Mouse (Mus musculus): ENCODE data around the gene Gm49320.
"Not testable (repeated sequence)": the region's sequence is repeated elsewhere in the genome, so short reads cannot be mapped to it uniquely, and the experiment has no call there.

The Gm49320 gene

GRCm38 (mm10) chr8:4226739-4227347 is 11.8 kb upstream of the Gm49320 start, which contains the start of gene Lrrc8e:
Gene Lrrc8e, plus strand, starts transcription at chr8:4226827.
- DNase-seq (ENCODE audit: low read depth): no peak

- no peak for DNase-seq (ENCODE audit: low read depth)
Measured at GRCm38 (mm10) chr8:4227919-4228318, 10.7 kb upstream of the Gm49320 start.

GRCm38 (mm10) chr8:4229784-4230183 is 8.9 kb upstream of the Gm49320 start:
- no peak for DNase-seq (ENCODE audit: low read depth)

GRCm38 (mm10) chr8:4230612-4231351 is 7.9 kb upstream of the Gm49320 start:
- no peak for DNase-seq (ENCODE audit: low read depth)

GRCm38 (mm10) chr8:4237814-4238433 is 741 bp upstream of the Gm49320 start:
- peak; percentile 41 for DNase-seq (ENCODE audit: low read depth)

- no peak for DNase-seq (ENCODE audit: low read depth)
Measured at GRCm38 (mm10) chr8:4239193-4239890, 677 bp downstream of the Gm49320 start.

GRCm38 (mm10) chr8:4245061-4245460 is 6.4 kb downstream of the Gm49320 start:
- no peak for DNase-seq (ENCODE audit: low read depth)

GRCm38 (mm10) chr8:4245737-4246136 is 7.1 kb downstream of the Gm49320 start:
- no peak for DNase-seq (ENCODE audit: low read depth)

- no peak for DNase-seq (ENCODE audit: low read depth)
Measured at GRCm38 (mm10) chr8:4247241-4247640, 8.6 kb downstream of the Gm49320 start.

GRCm38 (mm10) chr8:4247951-4248540 is 9.4 kb downstream of the Gm49320 start, which contains the start of gene Tgfbr3l:
Gene Tgfbr3l, plus strand, starts transcription at chr8:4248214.
- DNase-seq (ENCODE audit: low read depth): no peak

GRCm38 (mm10) chr8:4249213-4249612 is 10.5 kb downstream of the Gm49320 start:
- DNase-seq (ENCODE audit: low read depth): no peak

- DNase-seq (ENCODE audit: low read depth): peak; percentile 71
Measured at GRCm38 (mm10) chr8:4250306-4250970, 11.8 kb downstream of the Gm49320 start.

GRCm38 (mm10) chr8:4252116-4252760 is 13.6 kb downstream of the Gm49320 start:
- no peak for DNase-seq (ENCODE audit: low read depth)

GRCm38 (mm10) chr8:4252934-4253841 is 14.5 kb downstream of the Gm49320 start, which contains the start of gene Snapc2:
Gene Snapc2, plus strand, starts transcription at chr8:4253080.
- DNase-seq (ENCODE audit: low read depth): peak; percentile 94

GRCm38 (mm10) chr8:4254001-4254400 is 15.3 kb downstream of the Gm49320 start:
- DNase-seq (ENCODE audit: low read depth): no peak

GRCm38 (mm10) chr8:4255471-4255870 is 16.8 kb downstream of the Gm49320 start:
- DNase-seq (ENCODE audit: low read depth): not testable (repeated sequence)

GRCm38 (mm10) chr8:4256911-4257310 is 18.2 kb downstream of the Gm49320 start:
- no peak for DNase-seq (ENCODE audit: low read depth)

- no peak for DNase-seq (ENCODE audit: low read depth)
Measured at GRCm38 (mm10) chr8:4257350-4257749, 18.7 kb downstream of the Gm49320 start.

GRCm38 (mm10) chr8:4258233-4258632 is 19.6 kb downstream of the Gm49320 start:
- peak; percentile 62 for DNase-seq (ENCODE audit: low read depth)

GRCm38 (mm10) chr8:4258678-4259077 is 20.0 kb downstream of the Gm49320 start:
- DNase-seq (ENCODE audit: low read depth): no peak

Data from c-Kit-positive CD71-positive TER-119-negative erythroid progenitor cells, embryonic 14.5 days (primary cell).